Mouse (Mus musculus): ENCODE measurements at regions not wholly inside any gene's neighbourhood (a gene's known extent, or its start where the extent isn't known, plus 50 kb on each side); places are given as distances from the start of the nearest gene placed in this dataset.

DNA sequence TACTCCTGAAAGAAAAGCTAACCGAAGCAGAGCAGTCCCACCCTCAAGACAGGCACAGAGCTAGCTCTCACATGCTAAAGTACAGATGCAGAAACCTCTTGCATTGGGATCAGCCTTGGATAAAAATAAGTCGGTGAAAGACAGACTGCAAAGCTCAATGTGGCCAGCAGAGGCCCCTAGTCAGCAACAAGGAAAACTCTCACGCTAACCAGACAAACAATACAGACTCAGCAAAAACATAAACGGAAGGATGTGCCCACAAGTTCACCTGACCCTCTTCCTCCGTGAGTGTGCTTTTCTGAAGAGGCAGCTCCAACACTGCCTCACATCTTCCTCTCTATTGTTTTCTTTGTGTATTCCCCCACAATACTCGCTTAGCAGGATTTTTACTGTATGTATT, 77.8 kb downstream of the Rpia start:
- H3K4me3 ChIP-seq (ENCODE audit: insufficient read depth in 1 of 2, low read depth in 1 of 2, low read length in 2 of 2, poor library complexity in 1 of 2, severe bottlenecking in 1 of 2): no peak overlapping the region
- DNase-seq (ENCODE audit: low read depth, low spot score): peak; percentile 60
- no peak overlapping the region for H3K27ac ChIP-seq (ENCODE audit: insufficient read depth, low read depth, low read length, poor library complexity, severe bottlenecking)
- TF ChIP-seq MAFK (IDR thresholded peaks at IDR 0.05; ENCODE audit: insufficient read depth, low read depth, low read length) (peak; percentile 96), ZNF384 (IDR thresholded peaks at IDR 0.05; ENCODE audit: low read depth, low read length) (no peak)
- no peak overlapping the region for H3K9ac ChIP-seq (ENCODE audit: insufficient read depth, low read depth, low read length, poor library complexity, severe bottlenecking)
- H3K9me3 ChIP-seq (ENCODE audit: control insufficient read depth, insufficient read depth, low read depth, low read length): no peaks in the 10 kb centered on the region
- in situ Hi-C loops (cut with MboI; ENCODE audit: low sequenced_read_pairs in 2 of 2, unreplicated experiment in 2 of 2): no loop called here
- no peaks in the 10 kb centered on the region for H3K36me3 ChIP-seq (ENCODE audit: control insufficient read depth, insufficient read depth, low read length, poor library complexity, severe bottlenecking)
- no peaks in the 10 kb centered on the region for H3K4me1 ChIP-seq (ENCODE audit: control insufficient read depth in 2 of 2, insufficient read depth in 2 of 2, low read length in 2 of 2, poor library complexity in 1 of 2)

DNA sequence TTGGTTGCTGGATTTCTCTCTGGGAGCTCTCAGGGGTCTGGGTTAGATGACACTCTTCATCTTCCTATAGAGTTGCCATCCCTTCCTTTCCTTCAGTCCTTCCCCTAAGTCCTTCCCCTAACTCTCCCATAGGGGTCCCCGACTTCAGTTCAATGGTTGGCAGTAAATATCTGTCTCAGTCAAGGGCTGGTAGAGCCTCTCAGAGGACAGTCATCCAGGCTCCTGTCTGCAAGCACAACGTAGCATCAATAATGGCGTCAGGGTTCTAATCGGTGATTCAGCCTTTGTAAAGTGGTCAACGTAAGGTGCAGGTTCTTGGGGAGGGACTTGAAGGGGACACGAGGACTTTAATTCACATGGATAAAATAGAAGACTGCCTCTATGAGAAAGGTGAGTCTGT, 78.4 kb downstream of the Rpia start:
- H3K27ac ChIP-seq (ENCODE audit: insufficient read depth, low read depth, low read length, poor library complexity, severe bottlenecking): no peak overlapping the region
- in situ Hi-C loops (cut with MboI; ENCODE audit: low sequenced_read_pairs in 2 of 2, unreplicated experiment in 2 of 2): no loop called here
- TF ChIP-seq CHD2 (IDR thresholded peaks at IDR 0.05; ENCODE audit: low read depth, low read length) (no peak), HCFC1 (IDR thresholded peaks at IDR 0.05; ENCODE audit: borderline replicate concordance, insufficient read depth, low read length) (no peak), MAFK (IDR thresholded peaks at IDR 0.05; ENCODE audit: insufficient read depth, low read depth, low read length) (no peak), ZC3H11A (IDR thresholded peaks at IDR 0.05; ENCODE audit: borderline replicate concordance, low read depth, low read length) (no peak), ZNF384 (IDR thresholded peaks at IDR 0.05; ENCODE audit: low read depth, low read length) (no peak)
- no peaks in the 10 kb centered on the region for H3K36me3 ChIP-seq (ENCODE audit: control insufficient read depth, insufficient read depth, low read length, poor library complexity, severe bottlenecking)
- H3K4me1 ChIP-seq (ENCODE audit: control insufficient read depth in 2 of 2, insufficient read depth in 2 of 2, low read length in 2 of 2, poor library complexity in 1 of 2): no peaks in the 10 kb centered on the region
- no peaks in the 10 kb centered on the region for H3K9me3 ChIP-seq (ENCODE audit: control insufficient read depth, insufficient read depth, low read depth, low read length)
- DNase-seq (ENCODE audit: low read depth, low spot score): no peak
- no peak overlapping the region for H3K9ac ChIP-seq (ENCODE audit: insufficient read depth, low read depth, low read length, poor library complexity, severe bottlenecking)
- no peak overlapping the region for H3K4me3 ChIP-seq (ENCODE audit: insufficient read depth in 1 of 2, low read depth in 1 of 2, low read length in 2 of 2, poor library complexity in 1 of 2, severe bottlenecking in 1 of 2)

DNA sequence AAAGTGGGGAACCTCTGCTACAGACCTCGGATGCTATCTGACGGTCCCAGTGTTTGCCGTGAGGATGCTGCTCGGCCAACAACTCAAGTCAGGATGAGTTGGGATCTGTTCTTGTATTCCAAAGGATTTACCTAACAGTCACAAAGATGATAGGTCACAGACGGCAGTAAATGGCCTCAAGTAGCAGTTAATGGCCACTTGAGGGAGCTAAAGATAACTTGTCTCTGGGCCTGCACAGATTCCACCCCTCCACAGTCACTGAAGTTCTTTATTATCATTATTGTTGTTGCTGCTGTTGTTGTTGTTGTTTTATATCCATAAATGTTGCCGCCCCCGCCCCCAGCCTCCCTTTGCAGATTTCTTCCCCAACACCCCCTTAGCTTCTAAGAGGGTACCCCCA, 78.9 kb downstream of the Rpia start:
- no peak for TF ChIP-seq HCFC1 (IDR thresholded peaks at IDR 0.05; ENCODE audit: borderline replicate concordance, insufficient read depth, low read length)
- TF ChIP-seq MAFK (IDR thresholded peaks at IDR 0.05; ENCODE audit: insufficient read depth, low read depth, low read length): no peak
- no peak for TF ChIP-seq ZNF384 (IDR thresholded peaks at IDR 0.05; ENCODE audit: low read depth, low read length)
- H3K4me1 ChIP-seq (ENCODE audit: control insufficient read depth in 2 of 2, insufficient read depth in 2 of 2, low read length in 2 of 2, poor library complexity in 1 of 2): no peaks in the 10 kb centered on the region
- no peak for DNase-seq (ENCODE audit: low read depth, low spot score)
- in situ Hi-C loops (cut with MboI; ENCODE audit: low sequenced_read_pairs in 2 of 2, unreplicated experiment in 2 of 2): no loop called here
- no peaks in the 10 kb centered on the region for H3K9me3 ChIP-seq (ENCODE audit: control insufficient read depth, insufficient read depth, low read depth, low read length)
- H3K36me3 ChIP-seq (ENCODE audit: control insufficient read depth, insufficient read depth, low read length, poor library complexity, severe bottlenecking): no peaks in the 10 kb centered on the region
- H3K27ac ChIP-seq (ENCODE audit: insufficient read depth, low read depth, low read length, poor library complexity, severe bottlenecking): no peak overlapping the region
- no peak overlapping the region for H3K9ac ChIP-seq (ENCODE audit: insufficient read depth, low read depth, low read length, poor library complexity, severe bottlenecking)
- no peak overlapping the region for H3K4me3 ChIP-seq (ENCODE audit: insufficient read depth in 1 of 2, low read depth in 1 of 2, low read length in 2 of 2, poor library complexity in 1 of 2, severe bottlenecking in 1 of 2)

DNA sequence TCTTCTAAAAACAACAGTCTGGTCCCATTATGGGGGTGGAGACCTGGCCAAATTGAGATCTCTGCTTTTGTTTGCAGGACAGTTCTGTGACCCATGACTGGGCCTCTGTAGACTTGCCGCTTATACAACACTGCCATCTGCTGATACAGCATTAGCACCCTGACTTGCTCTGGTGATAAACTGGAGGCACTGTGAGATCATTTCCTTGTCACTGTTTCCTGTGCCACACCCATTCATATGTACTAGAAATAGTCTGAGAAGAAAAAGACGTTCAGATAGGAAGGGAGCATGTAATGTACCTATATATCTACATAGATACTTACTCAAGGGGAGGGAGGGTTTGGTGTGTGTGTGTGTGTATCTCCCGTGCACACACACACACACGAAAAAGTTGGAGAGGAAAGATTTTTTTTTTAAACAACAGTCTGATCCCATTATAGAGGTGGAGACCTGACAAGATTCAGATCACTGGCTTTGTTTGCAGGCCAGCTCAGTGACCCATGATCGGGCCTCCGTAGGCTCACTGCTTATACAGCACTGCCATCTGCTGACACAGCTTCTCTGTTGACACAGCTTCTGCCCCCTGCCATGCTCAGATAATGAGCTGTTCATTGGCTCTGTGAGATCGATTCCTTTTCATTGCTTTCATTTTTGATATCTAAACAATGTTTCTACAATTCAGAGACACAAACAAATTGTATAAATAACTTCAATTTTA, 82.5 kb downstream of the Rpia start:
- TF ChIP-seq MAFK (IDR thresholded peaks at IDR 0.05; ENCODE audit: insufficient read depth, low read depth, low read length) (no peak), CHD2 (IDR thresholded peaks at IDR 0.05; ENCODE audit: low read depth, low read length) (no peak), HCFC1 (IDR thresholded peaks at IDR 0.05; ENCODE audit: borderline replicate concordance, insufficient read depth, low read length) (no peak), ZNF384 (IDR thresholded peaks at IDR 0.05; ENCODE audit: low read depth, low read length) (no peak), ZC3H11A (IDR thresholded peaks at IDR 0.05; ENCODE audit: borderline replicate concordance, low read depth, low read length) (peak; percentile 49; the same call in 1 of the 2 replicates)
- Histone ChIP-seq H3K27ac (ENCODE audit: insufficient read depth, low read depth, low read length, poor library complexity, severe bottlenecking) (no peak overlapping the region), H3K4me1 (ENCODE audit: control insufficient read depth in 2 of 2, insufficient read depth in 2 of 2, low read length in 2 of 2, poor library complexity in 1 of 2) (no peaks in the 10 kb centered on the region), H3K9me3 (ENCODE audit: control insufficient read depth, insufficient read depth, low read depth, low read length) (no peaks in the 10 kb centered on the region), H3K36me3 (ENCODE audit: control insufficient read depth, insufficient read depth, low read length, poor library complexity, severe bottlenecking) (no peaks in the 10 kb centered on the region), H3K4me3 (ENCODE audit: insufficient read depth in 1 of 2, low read depth in 1 of 2, low read length in 2 of 2, poor library complexity in 1 of 2, severe bottlenecking in 1 of 2) (no peak overlapping the region), H3K9ac (ENCODE audit: insufficient read depth, low read depth, low read length, poor library complexity, severe bottlenecking) (no peak overlapping the region)
- no peak for DNase-seq (ENCODE audit: low read depth, low spot score)
- in situ Hi-C loops (cut with MboI; ENCODE audit: low sequenced_read_pairs in 2 of 2, unreplicated experiment in 2 of 2): no loop called here

DNA sequence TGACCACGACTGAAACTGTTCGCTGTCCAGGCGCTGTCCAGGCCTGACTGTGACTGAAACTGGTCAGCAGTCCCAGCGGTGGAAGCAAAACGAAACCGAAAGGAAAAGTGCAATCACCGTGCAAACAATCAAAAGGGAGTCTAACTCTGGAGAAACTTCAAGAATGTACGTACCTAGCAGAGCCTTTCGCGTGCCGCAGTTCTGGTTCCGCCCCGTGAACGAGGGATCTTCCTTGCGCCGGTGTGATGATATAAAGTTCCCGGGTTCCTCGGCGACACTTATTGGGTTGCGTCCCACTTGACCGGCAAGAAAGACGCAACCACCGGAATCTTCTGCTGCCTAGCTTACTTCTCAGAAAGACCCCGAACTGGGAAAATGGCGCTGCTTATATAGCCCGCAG, 96.4 kb downstream of the Rpia start:
- Histone ChIP-seq H3K27ac (ENCODE audit: insufficient read depth, low read depth, low read length, poor library complexity, severe bottlenecking) (no peak overlapping the region), H3K36me3 (ENCODE audit: control insufficient read depth, insufficient read depth, low read length, poor library complexity, severe bottlenecking) (no peaks in the 10 kb centered on the region), H3K9me3 (ENCODE audit: control insufficient read depth, insufficient read depth, low read depth, low read length) (no peaks in the 10 kb centered on the region), H3K4me1 (ENCODE audit: control insufficient read depth in 2 of 2, insufficient read depth in 2 of 2, low read length in 2 of 2, poor library complexity in 1 of 2) (no peaks in the 10 kb centered on the region), H3K4me3 (ENCODE audit: insufficient read depth in 1 of 2, low read depth in 1 of 2, low read length in 2 of 2, poor library complexity in 1 of 2, severe bottlenecking in 1 of 2) (no peak overlapping the region), H3K9ac (ENCODE audit: insufficient read depth, low read depth, low read length, poor library complexity, severe bottlenecking) (no peak overlapping the region)
- no peak for DNase-seq (ENCODE audit: low read depth, low spot score)
- in situ Hi-C loops (cut with MboI; ENCODE audit: low sequenced_read_pairs in 2 of 2, unreplicated experiment in 2 of 2): no loop called here
- TF ChIP-seq ZNF384 (IDR thresholded peaks at IDR 0.05; ENCODE audit: low read depth, low read length) (no peak), HCFC1 (IDR thresholded peaks at IDR 0.05; ENCODE audit: borderline replicate concordance, insufficient read depth, low read length) (no peak), ZC3H11A (IDR thresholded peaks at IDR 0.05; ENCODE audit: borderline replicate concordance, low read depth, low read length) (no peak), MAFK (IDR thresholded peaks at IDR 0.05; ENCODE audit: insufficient read depth, low read depth, low read length) (no peak), CHD2 (IDR thresholded peaks at IDR 0.05; ENCODE audit: low read depth, low read length) (no peak)
